9 mouse cellular contexts compared by ENCODE assay signal in the genomic region with DNA sequence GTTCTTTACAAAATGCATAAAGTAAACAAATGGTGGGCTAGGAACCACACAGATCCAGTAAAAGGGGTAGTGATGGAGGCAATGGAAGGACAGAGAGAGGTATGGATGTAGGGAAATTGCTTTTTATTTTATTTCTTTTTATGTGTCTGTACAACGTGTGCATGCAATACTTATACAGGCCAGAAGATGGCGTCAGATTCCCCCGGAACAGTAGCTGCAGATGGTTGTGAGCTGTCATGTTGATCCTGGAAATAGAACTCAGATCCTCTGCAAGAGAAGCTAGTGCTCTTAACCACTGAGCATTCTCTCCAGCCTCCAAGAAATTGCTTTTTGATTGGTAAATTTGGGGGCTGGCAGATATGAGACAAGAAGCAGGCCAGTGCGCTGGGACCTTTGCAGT.
DNase-seq lines count a peak whose midpoint lies in the region; ATAC-seq and TF ChIP-seq lines count a peak whose summit lies in the region.
"Had no signal": no experiment of that assay in that cellular context is flagged by ENCODE, and none has a peak within 500 bp of the region (broad histone marks: within the 10 kb centered on the region; RNA-seq: fewer than 3 reads in every experiment).

No protein-coding gene starts in this region.

- WGBS in liver, embryonic 14.5 days (ENCODE audit: insufficient replicate concordance): 22% methylated on average over 4 of the region's 4 CpGs

- H3K4me3 ChIP-seq in liver, embryonic 14.5 days (ENCODE audit: insufficient read depth in 1 of 2, low read depth in 2 of 2, low read length in 2 of 2): no peak overlapping the region
- H3K4me3 ChIP-seq: liver, embryonic 15.5 days had no signal

- no peak for TF ChIP-seq EP300 in liver, embryonic 14.5 days (IDR thresholded peaks at IDR 0.05; ENCODE audit: low read depth)

- TF ChIP-seq CTCF in liver, embryonic 14.5 days (IDR thresholded peaks at IDR 0.05; ENCODE audit: low read depth): peak; percentile 47; the same call in 1 of the 2 replicates

- no peaks in the 10 kb centered on the region for H3K4me1 ChIP-seq in liver, embryonic 14.5 days (replicated peaks; ENCODE audit: control insufficient read depth in 2 of 2, insufficient read depth in 2 of 2, low read length in 1 of 2)
- H3K4me1 ChIP-seq: liver, embryonic 15.5 days had no signal

- H3K9ac ChIP-seq in liver, embryonic 14.5 days (replicated peaks): no peak overlapping the region
- H3K9ac ChIP-seq: liver, embryonic 15.5 days had no signal

- ATAC-seq in liver, embryonic 14.5 days (ENCODE audit: insufficient read depth): no peak

- H3K4me2 ChIP-seq in liver, embryonic 14.5 days (ENCODE audit: low read depth): no peak overlapping the region
- H3K4me2 ChIP-seq: liver, embryonic 15.5 days had no signal

- DNase-seq in cerebellum, postnatal 10 days: peak; percentile 54 to 64
- DNase-seq in cerebellum, adult 11 months: no peak
- DNase-seq in liver, embryonic 14.5 days (ENCODE audit: low read depth in 3 of 3, low spot score in 3 of 3): no peak
- no peak for DNase-seq in liver
- DNase-seq in WW6 (ENCODE audit: low read depth, low spot score): peak; percentile 28
- peak; percentile 31 for DNase-seq in lung, postnatal 36 days
- no peak for DNase-seq in spleen, postnatal 36 days (ENCODE audit: low spot score in 2 of 2)
- DNase-seq in T-cell, adult 2 months (ENCODE audit: low spot score): no peak

- no peaks in the 10 kb centered on the region for H3K9me3 ChIP-seq in liver, embryonic 14.5 days (ENCODE audit: control insufficient read depth, low read length)
- H3K9me3 ChIP-seq: liver, embryonic 15.5 days had no signal

- H3K36me3 ChIP-seq in liver, embryonic 14.5 days (replicated peaks; ENCODE audit: control insufficient read depth, insufficient read depth, low read depth): no peaks in the 10 kb centered on the region
- H3K36me3 ChIP-seq: liver, embryonic 15.5 days had no signal

- no peak overlapping the region for H3K27ac ChIP-seq in liver, embryonic 14.5 days
- H3K27ac ChIP-seq: liver, embryonic 15.5 days had no signal

- no peaks in the 10 kb centered on the region for H3K27me3 ChIP-seq in liver, embryonic 14.5 days (ENCODE audit: control insufficient read depth, insufficient read depth, low read length)
- H3K27me3 ChIP-seq: liver, embryonic 15.5 days had no signal

Comparison
In these comparisons a context has a peak if more than half of its experiments do, and no peak if none do; other contexts are left out.
1. DNase-seq: peak in cerebellum, postnatal 10 days (2 of 2), WW6 (single experiment) and lung, postnatal 36 days (single experiment); none in cerebellum, adult 11 months (single experiment), liver, embryonic 14.5 days (0 of 3), liver (single experiment), spleen, postnatal 36 days (0 of 2) and T-cell, adult 2 months (single experiment).